Mouse (Mus musculus) CH12.LX (cell line): ENCODE measurements around the gene Phpt1. TPM values are rescaled to one million over a fixed set of nuclear protein-coding genes. Genes with fewer than 3 reads are reported as not detected.

ENCODE experiments used
- DNase-seq: peaks from one replicate; pipeline ENCODE4 v3.0.0-alpha.2; 2013; ENCODE audit errors: extremely low read depth
- H3K27ac ChIP-seq: 2 replicates; pipeline ENCODE4 v1.5.1; 2012; ENCODE audit warnings: low read depth, mild to moderate bottlenecking, control low read depth, moderate library complexity; ENCODE audit not compliant: insufficient read depth
- H3K27me3 ChIP-seq: replicated peaks from 2 replicates; pipeline ENCODE3; 2012; ENCODE audit warnings: inconsistent platforms
- H3K36me3 ChIP-seq, 2 experiments: replicated peaks in 1 of 2; 2 replicates each; pipeline versions ENCODE3 to v1.6.1; 2012; ENCODE audit warnings: inconsistent platforms in 1 of 2, low read length in 1 of 2, mild to moderate bottlenecking in 1 of 2, mixed read lengths in 1 of 2, moderate library complexity in 1 of 2; ENCODE audit not compliant: control insufficient read depth in 1 of 2, insufficient read depth in 1 of 2
- H3K4me1 ChIP-seq, 2 experiments: 2 replicates each; pipeline ENCODE4 v1.6.1; 2012; ENCODE audit warnings: inconsistent platforms in 1 of 2, moderate library complexity in 1 of 2; ENCODE audit not compliant: insufficient read depth in 2 of 2, control insufficient read depth in 1 of 2
- H3K4me2 ChIP-seq: 2 replicates; pipeline ENCODE4 v1.6.1; 2012; ENCODE audit warnings: low read depth, mild to moderate bottlenecking, control low read depth; ENCODE audit not compliant: poor library complexity, insufficient read depth, severe bottlenecking
- H3K4me3 ChIP-seq, 3 experiments: fragments of 150-350 bp in 1 of 3; sonication (generic) in 1 of 3; replicated peaks in 1 of 3; 2 replicates each; pipeline versions ENCODE3 to v1.5.1; 2011 to 2012; ENCODE audit warnings: low read depth in 2 of 3, low read length in 2 of 3, mild to moderate bottlenecking in 2 of 3, moderate library complexity in 2 of 3, control low read depth in 1 of 3, improper control_type of control experiment in 1 of 3, inconsistent platforms in 1 of 3, mixed read lengths in 1 of 3; ENCODE audit not compliant: poor library complexity in 1 of 3
- H3K79me2 ChIP-seq: replicated peaks from 2 replicates; pipeline ENCODE4 v1.6.1; 2012; ENCODE audit warnings: mild to moderate bottlenecking, moderate library complexity; ENCODE audit not compliant: control insufficient read depth, poor library complexity, insufficient read depth, severe bottlenecking; ENCODE audit errors: extremely low read depth
- H3K9ac ChIP-seq: 2 replicates; pipeline ENCODE4 v1.6.1; 2012; ENCODE audit warnings: low read depth, mild to moderate bottlenecking, control low read depth, moderate library complexity; ENCODE audit not compliant: insufficient read depth
- H3K9me3 ChIP-seq: replicated peaks from 2 replicates; pipeline ENCODE3; 2012; ENCODE audit warnings: low read length, inconsistent platforms, mixed read lengths
- CTCF ChIP-seq, 2 experiments: IDR thresholded peaks in 1 of 2; conservative IDR thresholded peaks in 1 of 2; 2 replicates each; pipeline ENCODE4 v1.5.1; 2011 to 2012; ENCODE audit warnings: low read depth in 2 of 2, low read length in 2 of 2, improper control_type of control experiment in 1 of 2, inconsistent platforms in 1 of 2, mild to moderate bottlenecking in 1 of 2, moderate library complexity in 1 of 2
- EP300 ChIP-seq: IDR thresholded peaks from 2 replicates; pipeline ENCODE4 v1.6.1; 2011; ENCODE audit warnings: low read length, improper control_type of control experiment
- ETS1 ChIP-seq: conservative IDR thresholded peaks from 2 replicates; pipeline ENCODE4 v1.6.1; 2012; ENCODE audit warnings: low read depth, mild to moderate bottlenecking, inconsistent platforms, low read length, improper control_type of control experiment, moderate library complexity
- GABPA ChIP-seq: IDR thresholded peaks from 2 replicates; pipeline ENCODE4 v1.6.1; 2012; ENCODE audit warnings: low read depth, low read length, improper control_type of control experiment, inconsistent platforms; ENCODE audit not compliant: insufficient replicate concordance
- JUN ChIP-seq: IDR thresholded peaks from 2 replicates; pipeline ENCODE4 v1.6.1; 2011; ENCODE audit warnings: low read depth, mild to moderate bottlenecking, low read length, improper control_type of control experiment, moderate library complexity; ENCODE audit not compliant: insufficient read depth
- JUND ChIP-seq: conservative IDR thresholded peaks from 2 replicates; pipeline ENCODE4 v1.6.1; 2011; ENCODE audit warnings: low read depth, low read length, improper control_type of control experiment
- KAT2A ChIP-seq: IDR thresholded peaks from 2 replicates; pipeline ENCODE4 v1.6.1; 2012; ENCODE audit warnings: low read length, improper control_type of control experiment, inconsistent platforms; ENCODE audit not compliant: insufficient replicate concordance
- MAFK ChIP-seq: IDR thresholded peaks from 2 replicates; pipeline ENCODE4 v1.6.1; 2011; ENCODE audit warnings: low read length, improper control_type of control experiment; ENCODE audit not compliant: insufficient replicate concordance
- MAX ChIP-seq: IDR thresholded peaks from 2 replicates; pipeline ENCODE4 v1.6.1; 2011; ENCODE audit warnings: low read length, improper control_type of control experiment
- MAZ ChIP-seq: IDR thresholded peaks from 2 replicates; pipeline ENCODE4 v1.6.1; 2012; ENCODE audit warnings: low read depth, mild to moderate bottlenecking, inconsistent platforms, low read length, improper control_type of control experiment, moderate library complexity
- MXI1 ChIP-seq: IDR thresholded peaks from 2 replicates; pipeline ENCODE4 v1.6.1; 2011; ENCODE audit warnings: mild to moderate bottlenecking, low read depth, low read length, improper control_type of control experiment
- MYC ChIP-seq: IDR thresholded peaks from 2 replicates; pipeline ENCODE4 v1.6.1; 2011; ENCODE audit warnings: low read depth, mild to moderate bottlenecking, improper control_type of control experiment, low read length
- POLR2A ChIP-seq: IDR thresholded peaks from 2 replicates; pipeline ENCODE4 v1.6.1; 2011; ENCODE audit warnings: low read depth, mild to moderate bottlenecking, improper control_type of control experiment, low read length
- RCOR1 ChIP-seq: conservative IDR thresholded peaks from 2 replicates; pipeline ENCODE4 v1.6.1; 2012; ENCODE audit warnings: low read depth, mild to moderate bottlenecking, inconsistent platforms, low read length, improper control_type of control experiment
- SIN3A ChIP-seq: IDR thresholded peaks from 2 replicates; pipeline ENCODE4 v1.6.1; 2012; ENCODE audit warnings: low read length, improper control_type of control experiment, inconsistent platforms
- SMC3 ChIP-seq: IDR thresholded peaks from 2 replicates; pipeline ENCODE4 v1.6.1; 2011; ENCODE audit warnings: low read depth, low read length, improper control_type of control experiment
- USF2 ChIP-seq: conservative IDR thresholded peaks from 2 replicates; pipeline ENCODE4 v1.6.1; 2011; ENCODE audit warnings: low read depth, low read length, improper control_type of control experiment
- ZKSCAN1 ChIP-seq: IDR thresholded peaks from 2 replicates; pipeline ENCODE4 v1.6.1; 2012; ENCODE audit warnings: low read depth, inconsistent platforms, low read length, improper control_type of control experiment, borderline replicate concordance
- ZMIZ1 ChIP-seq: IDR thresholded peaks from 2 replicates; pipeline ENCODE4 v1.6.1; 2012; ENCODE audit warnings: low read depth, mild to moderate bottlenecking, inconsistent platforms, low read length, improper control_type of control experiment
- dilution Hi-C: fragments of 300-500 bp; cut with MboI; formaldehyde crosslinking; loops from 2 replicates; pipeline ENCODE4 v1.14.3; 2020; ENCODE audit warnings: low sequenced_read_pairs; ENCODE audit not compliant: extremely low pct_unique_long_range_greater_than_20kb, extremely low pct_ligation_motif_present
- in situ Hi-C: fragments of 300-500 bp; cut with MboI; formaldehyde crosslinking; loops from 3 replicates; pipeline ENCODE4 v1.14.3; 2019; ENCODE audit warnings: low sequenced_read_pairs, low pct_ligation_motif_present, low pct_unique_long_range_greater_than_20kb, mixed read lengths
- polyA plus RNA-seq: library from polyadenylated mRNA; unstranded; fragments of >175 nt; gene quantifications from 2 replicates; pipeline ENCODE4 v1.2.1, GENCODE M21; 2012; ENCODE audit warnings: low read depth; ENCODE audit not compliant: insufficient read length
- total RNA-seq, 2 experiments: library from RNA; depleted of rRNA; stranded (reverse); fragments of 300-350 nt in 1 of 2; fragments of >200 nt in 1 of 2; gene quantifications; 2 replicates each; pipeline ENCODE4 v1.2.3; 2012 to 2014

Gene Phpt1
- total and polyA plus RNA-seq, 3 experiments: 37.9 to 66.9 (median 46.6) TPM

- dilution Hi-C loops: no loop called here
- Histone ChIP-seq H3K36me3 (peaks cover 31 to 79% of the 10 kb centered on the region in 2 experiments), H3K4me2 (no peak overlapping the region)
Measured at GRCm38 (mm10) chr2:25540541-25540948, 34.5 kb downstream of the Phpt1 start.

GRCm38 (mm10) chr2:25536531-25536930 is 38.5 kb downstream of the Phpt1 start:
- Histone ChIP-seq H3K4me1 (peaks cover 29 to 86% of the 10 kb centered on the region in 2 experiments), H3K9ac (no peak overlapping the region), H3K36me3 (peaks cover 35 to 72% of the 10 kb centered on the region in 2 experiments), H3K79me2 (peaks cover 51% of the 10 kb centered on the region), H3K9me3 (no peaks in the 10 kb centered on the region), H3K27me3 (no peaks in the 10 kb centered on the region), H3K4me2 (no peak overlapping the region), H3K27ac (no peak overlapping the region), H3K4me3 (no peak overlapping the region)
- no peak for DNase-seq
- in situ Hi-C loops: no loop called here
- TF ChIP-seq EP300: no peak
- no peak for TF ChIP-seq MAZ
- no peak for TF ChIP-seq GABPA
- no peak for TF ChIP-seq MAX
- dilution Hi-C loops: no loop called here

More at GRCm38 (mm10) chr2:25540541-25540948, 34.5 kb downstream of the Phpt1 start:
- H3K4me3 ChIP-seq: no peak overlapping the region
- TF ChIP-seq MXI1 (no peak), USF2 (no peak), JUN (no peak), KAT2A (no peak), RCOR1 (no peak), MYC (no peak), MAFK (no peak), ZMIZ1 (no peak), CTCF (conservative IDR thresholded peaks at IDR 0.05 in 1 of 2, IDR thresholded peaks at IDR 0.05 in 1 of 2; ENCODE audit: low read depth in 2 of 2, low read length in 2 of 2) (no peak), SMC3 (no peak), ETS1 (no peak), JUND (no peak), SIN3A (no peak), ZKSCAN1 (no peak), POLR2A (no peak)
- TF ChIP-seq, all 38 proteins: peak for 0
- H3K27me3 ChIP-seq: no peaks in the 10 kb centered on the region
- no peak overlapping the region for H3K9ac ChIP-seq
- peaks cover 72% of the 10 kb centered on the region for H3K79me2 ChIP-seq
- peaks cover 37 to 88% of the 10 kb centered on the region in 2 experiments for H3K4me1 ChIP-seq
- DNase-seq: no peak
- no peaks in the 10 kb centered on the region for H3K9me3 ChIP-seq
- in situ Hi-C loops: no loop called here
- no peak overlapping the region for H3K27ac ChIP-seq
